Mouse (Mus musculus): ENCODE results near the gene Lyl1.

- no peak for TF ChIP-seq MYOG (IDR thresholded peaks at IDR 0.05; ENCODE audit: control insufficient read depth, extremely low read depth, insufficient read length)
- no peak for TF ChIP-seq CTCF (IDR thresholded peaks at IDR 0.05; ENCODE audit: control insufficient read depth, insufficient read depth, insufficient read length)
- no peak for TF ChIP-seq USF1 (IDR thresholded peaks at IDR 0.05; ENCODE audit: low read depth)
- no peak for TF ChIP-seq MYOD1 (IDR thresholded peaks at IDR 0.05; ENCODE audit: control insufficient read depth, insufficient read length, low read depth)
- TF ChIP-seq CEBPB (IDR thresholded peaks at IDR 0.05; ENCODE audit: low read depth) = no peak
- TF ChIP-seq FOSL1 (IDR thresholded peaks at IDR 0.05; ENCODE audit: insufficient read depth, low read length, poor library complexity, severe bottlenecking) = no peak
Observed at GRCm38 (mm10) chr8:84684537-84684936, 16.7 kb upstream of the Lyl1 start.

Measured in C2C12 (cell line).